Mouse (Mus musculus): ENCODE results near the gene Gm20662. TPM values are rescaled to one million over a fixed set of nuclear protein-coding genes. Genes with fewer than 3 reads are reported as not detected.
A peak's percentile ranks its signal among the peaks of the same experiment; 100 is the strongest.

Gm20662 gene
- polyA plus RNA-seq, 1 experiment = 1.7 TPM

DNA sequence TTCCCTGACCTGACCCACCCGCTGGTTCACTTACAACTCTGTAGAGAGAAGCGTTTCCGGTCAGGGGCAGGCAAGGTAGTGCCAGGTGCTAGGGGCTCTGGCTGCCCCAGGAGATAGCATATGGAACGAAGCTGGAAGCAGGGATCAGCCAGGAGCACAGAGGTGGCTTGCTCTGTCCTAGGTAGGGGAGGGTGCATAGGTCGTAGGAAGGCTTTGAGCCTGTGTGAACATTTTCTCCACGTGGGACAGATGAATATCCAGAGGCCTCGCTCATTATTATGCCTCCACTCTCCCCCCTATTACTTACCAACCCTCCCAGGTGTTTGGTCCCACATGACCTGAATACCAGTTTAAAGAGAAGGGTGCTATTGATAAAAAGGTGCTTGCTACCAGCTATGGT lies 56.3 kb downstream of the Gm20662 start:
- peaks cover 7% of the 10 kb centered on the region; the same call in 1 of the 2 replicates for H3K4me1 ChIP-seq (ENCODE audit: control insufficient read depth, insufficient read depth, insufficient read length)
- WGBS = 78% methylated on average over 7 of the region's 7 CpGs
- no peak overlapping the region for H3K4me3 ChIP-seq (ENCODE audit: extremely low read depth, insufficient read depth, insufficient read length)
- H3K27me3 ChIP-seq (ENCODE audit: control insufficient read depth, insufficient read depth, low read length) = no peaks in the 10 kb centered on the region
- peaks cover 34% of the 10 kb centered on the region for H3K36me3 ChIP-seq (ENCODE audit: control insufficient read depth, insufficient read depth, low read length)
- H3K27ac ChIP-seq (ENCODE audit: insufficient read depth, low read length) = no peak overlapping the region
- TF ChIP-seq POLR2A (IDR thresholded peaks at IDR 0.05; ENCODE audit: low read depth, low read length) = no peak
- no peak for DNase-seq (ENCODE audit: low read depth in 1 of 2, low spot score in 2 of 2)

DNA sequence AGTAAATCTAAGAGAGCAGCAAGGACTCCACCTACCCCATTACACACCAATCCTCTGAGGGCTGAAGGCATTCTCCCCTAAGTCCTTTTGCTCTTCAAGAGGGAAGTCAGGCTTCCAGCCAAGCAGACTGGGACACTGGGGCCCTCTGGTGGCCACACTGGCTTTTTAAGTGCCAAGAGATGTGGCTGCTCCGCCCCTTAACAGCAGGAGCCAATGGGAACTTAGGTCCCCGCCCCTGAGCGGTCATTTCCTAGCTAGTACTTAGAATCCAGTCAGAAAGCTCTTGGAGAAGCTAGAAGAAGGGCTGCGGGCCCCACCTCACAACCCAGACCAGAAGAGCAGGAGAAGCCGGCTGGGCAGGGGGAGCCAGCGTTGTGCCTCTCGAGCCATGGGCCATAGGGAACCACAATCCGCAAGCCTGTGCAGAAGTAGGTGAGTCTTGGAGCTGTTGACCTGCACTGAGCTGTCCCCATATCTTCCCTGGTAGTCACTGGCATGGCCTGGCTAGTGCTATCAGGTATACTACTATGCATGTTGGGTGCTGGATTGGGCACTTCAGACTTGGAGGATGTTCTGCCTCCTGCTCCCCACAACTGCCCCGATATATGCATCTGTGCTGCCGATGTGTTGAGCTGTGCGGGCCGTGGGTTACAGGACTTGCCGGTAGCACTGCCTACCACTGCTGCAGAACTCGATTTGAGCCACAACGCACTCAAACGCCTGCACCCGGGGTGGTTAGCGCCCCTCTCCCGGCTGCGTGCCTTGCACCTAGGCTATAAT lies 56.9 kb downstream of the Gm20662 start, which contains the start of gene Amigo3:
Gene Amigo3, plus strand, starts transcription at position 275 of the 780 bp plus-strand sequence.
- TF ChIP-seq POLR2A (IDR thresholded peaks at IDR 0.05; ENCODE audit: low read depth, low read length) = no peak
- peak; percentile 90 for TF ChIP-seq CTCF (IDR thresholded peaks at IDR 0.05; ENCODE audit: extremely low read depth, insufficient read depth, insufficient read length, insufficient replicate concordance)
- H3K36me3 ChIP-seq (ENCODE audit: control insufficient read depth, insufficient read depth, low read length) = peaks cover 40% of the 10 kb centered on the region
- peak; percentile 87 to 94 for DNase-seq (ENCODE audit: low read depth in 1 of 2, low spot score in 2 of 2)
- H3K27ac ChIP-seq (ENCODE audit: insufficient read depth, low read length) = no peak within 1 kb of the TSS
- 56% methylated on average over 20 of the region's 20 CpGs for WGBS
- no peaks in the 10 kb centered on the region for H3K27me3 ChIP-seq (ENCODE audit: control insufficient read depth, insufficient read depth, low read length)
- peaks cover 7% of the 10 kb centered on the region; the same call in 1 of the 2 replicates for H3K4me1 ChIP-seq (ENCODE audit: control insufficient read depth, insufficient read depth, insufficient read length)
- no peak within 1 kb of the TSS for H3K4me3 ChIP-seq (ENCODE audit: extremely low read depth, insufficient read depth, insufficient read length)

DNA sequence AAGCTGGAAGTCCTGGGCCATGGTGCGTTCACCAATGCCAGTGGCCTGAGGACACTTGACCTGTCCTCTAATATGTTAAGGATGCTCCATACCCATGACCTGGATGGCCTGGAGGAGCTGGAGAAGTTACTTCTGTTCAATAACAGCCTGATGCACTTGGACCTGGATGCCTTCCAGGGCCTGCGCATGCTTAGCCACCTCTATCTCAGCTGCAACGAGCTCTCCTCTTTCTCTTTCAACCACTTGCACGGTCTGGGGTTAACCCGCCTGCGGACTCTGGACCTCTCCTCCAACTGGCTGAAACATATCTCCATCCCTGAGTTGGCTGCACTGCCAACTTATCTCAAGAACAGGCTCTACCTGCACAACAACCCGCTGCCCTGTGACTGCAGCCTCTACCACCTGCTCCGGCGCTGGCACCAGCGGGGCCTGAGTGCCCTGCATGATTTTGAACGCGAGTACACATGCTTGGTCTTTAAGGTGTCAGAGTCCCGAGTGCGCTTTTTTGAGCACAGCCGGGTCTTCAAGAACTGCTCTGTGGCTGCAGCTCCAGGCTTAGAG lies 57.6 kb downstream of the Gm20662 start:
- Histone ChIP-seq H3K36me3 (ENCODE audit: control insufficient read depth, insufficient read depth, low read length) (peaks cover 47% of the 10 kb centered on the region), H3K4me1 (ENCODE audit: control insufficient read depth, insufficient read depth, insufficient read length) (peaks cover 7% of the 10 kb centered on the region; the same call in 1 of the 2 replicates), H3K27ac (ENCODE audit: insufficient read depth, low read length) (no peak overlapping the region), H3K27me3 (ENCODE audit: control insufficient read depth, insufficient read depth, low read length) (no peaks in the 10 kb centered on the region), H3K4me3 (ENCODE audit: extremely low read depth, insufficient read depth, insufficient read length) (no peak overlapping the region)
- WGBS = 93% methylated on average over 15 of the region's 15 CpGs
- DNase-seq (ENCODE audit: low read depth in 1 of 2, low spot score in 2 of 2) = no peak
- TF ChIP-seq CTCF (IDR thresholded peaks at IDR 0.05; ENCODE audit: extremely low read depth, insufficient read depth, insufficient read length, insufficient replicate concordance) = no peak
- TF ChIP-seq POLR2A (IDR thresholded peaks at IDR 0.05; ENCODE audit: low read depth, low read length) = no peak

DNA sequence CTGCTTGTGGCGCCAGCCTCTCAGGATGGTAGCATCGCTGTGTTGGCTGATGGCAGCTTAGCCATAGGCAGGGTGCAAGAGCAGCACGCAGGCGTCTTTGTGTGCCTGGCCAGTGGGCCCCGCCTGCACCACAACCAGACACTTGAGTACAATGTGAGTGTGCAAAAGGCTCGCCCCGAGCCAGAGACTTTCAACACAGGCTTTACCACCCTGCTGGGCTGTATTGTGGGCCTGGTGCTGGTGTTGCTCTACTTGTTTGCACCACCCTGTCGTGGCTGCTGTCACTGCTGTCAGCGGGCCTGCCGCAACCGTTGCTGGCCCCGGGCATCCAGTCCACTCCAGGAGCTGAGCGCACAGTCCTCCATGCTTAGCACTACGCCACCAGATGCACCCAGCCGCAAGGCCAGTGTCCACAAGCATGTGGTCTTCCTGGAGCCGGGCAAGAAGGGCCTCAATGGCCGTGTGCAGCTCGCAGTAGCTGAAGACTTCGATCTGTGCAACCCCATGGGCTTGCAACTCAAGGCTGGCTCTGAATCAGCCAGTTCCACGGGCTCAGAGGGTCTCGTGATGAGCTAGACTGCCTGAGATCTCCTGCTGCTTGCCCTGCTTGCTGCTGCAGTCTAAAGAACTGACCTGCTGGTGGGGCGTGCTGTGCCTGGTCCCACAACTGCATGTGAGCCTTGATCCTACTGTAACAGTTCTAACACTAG lies 58.3 kb downstream of the Gm20662 start:
- no peak overlapping the region for H3K27ac ChIP-seq (ENCODE audit: insufficient read depth, low read length)
- WGBS = 96% methylated on average over 22 of the region's 22 CpGs
- H3K27me3 ChIP-seq (ENCODE audit: control insufficient read depth, insufficient read depth, low read length) = no peaks in the 10 kb centered on the region
- H3K4me1 ChIP-seq (ENCODE audit: control insufficient read depth, insufficient read depth, insufficient read length) = peaks cover 6% of the 10 kb centered on the region; the same call in 1 of the 2 replicates
- DNase-seq (ENCODE audit: low read depth in 1 of 2, low spot score in 2 of 2) = no peak
- no peak overlapping the region for H3K4me3 ChIP-seq (ENCODE audit: extremely low read depth, insufficient read depth, insufficient read length)
- TF ChIP-seq CTCF (IDR thresholded peaks at IDR 0.05; ENCODE audit: extremely low read depth, insufficient read depth, insufficient read length, insufficient replicate concordance) (no peak), POLR2A (IDR thresholded peaks at IDR 0.05; ENCODE audit: low read depth, low read length) (no peak)
- H3K36me3 ChIP-seq (ENCODE audit: control insufficient read depth, insufficient read depth, low read length) = peaks cover 51% of the 10 kb centered on the region

DNA sequence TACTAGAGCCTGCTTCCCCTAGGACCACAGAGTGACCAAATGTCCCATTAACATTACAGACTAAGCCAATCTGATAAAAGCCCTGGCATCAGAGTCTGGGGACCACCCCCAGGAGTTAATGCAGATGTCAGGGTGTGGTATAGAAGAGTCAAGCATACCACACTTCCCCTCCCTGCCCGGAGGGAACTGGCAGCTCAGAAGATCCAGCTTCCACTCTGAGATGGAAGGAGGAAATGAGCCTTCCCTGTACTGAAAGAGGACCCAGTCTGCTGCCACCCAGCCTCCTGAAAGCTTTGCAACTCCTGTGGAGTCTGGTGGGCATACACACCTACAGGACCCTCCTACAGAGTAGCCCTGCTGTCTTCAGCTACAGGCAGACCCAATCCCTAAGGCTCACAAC lies 58.9 kb downstream of the Gm20662 start:
- 42% methylated on average over 1 of the region's 1 CpGs for WGBS
- Histone ChIP-seq H3K36me3 (ENCODE audit: control insufficient read depth, insufficient read depth, low read length) (peaks cover 56% of the 10 kb centered on the region), H3K4me1 (ENCODE audit: control insufficient read depth, insufficient read depth, insufficient read length) (peaks cover under 1% of the 10 kb centered on the region; the same call in 1 of the 2 replicates), H3K27me3 (ENCODE audit: control insufficient read depth, insufficient read depth, low read length) (no peaks in the 10 kb centered on the region), H3K27ac (ENCODE audit: insufficient read depth, low read length) (no peak overlapping the region), H3K4me3 (ENCODE audit: extremely low read depth, insufficient read depth, insufficient read length) (no peak overlapping the region)
- DNase-seq (ENCODE audit: low read depth in 1 of 2, low spot score in 2 of 2) = no peak
- no peak for TF ChIP-seq CTCF (IDR thresholded peaks at IDR 0.05; ENCODE audit: extremely low read depth, insufficient read depth, insufficient read length, insufficient replicate concordance)

DNA sequence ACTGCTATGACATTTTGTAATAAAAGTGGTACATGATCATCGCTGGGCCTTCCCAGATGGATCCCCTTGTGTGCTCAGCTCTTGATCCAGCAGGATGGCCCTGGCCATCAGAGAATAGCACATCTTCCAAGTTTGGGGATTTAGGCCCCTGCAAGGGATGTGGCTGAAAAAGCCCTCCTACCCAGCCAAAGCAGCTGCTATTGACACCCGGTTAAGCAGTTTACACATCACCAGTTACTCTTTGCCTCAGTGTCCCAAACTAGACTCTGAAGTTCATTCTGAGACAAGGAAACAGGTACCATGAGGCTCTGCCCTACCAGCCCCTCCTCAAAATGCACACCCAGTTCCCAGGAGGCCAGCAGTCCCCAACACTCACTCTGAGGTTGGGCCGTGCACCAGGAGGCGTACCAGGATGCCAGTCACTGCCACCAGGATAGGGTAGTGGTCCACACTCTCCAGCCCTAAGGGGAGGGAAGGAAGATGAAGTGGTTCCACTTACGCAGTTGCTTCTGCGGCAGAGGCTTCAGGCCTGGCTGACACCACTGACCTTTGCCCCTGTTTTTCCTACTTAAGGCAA lies 59.6 kb downstream of the Gm20662 start:
- 92% methylated on average over 6 of the region's 6 CpGs for WGBS
- no peak overlapping the region for H3K4me3 ChIP-seq (ENCODE audit: extremely low read depth, insufficient read depth, insufficient read length)
- no peaks in the 10 kb centered on the region for H3K27me3 ChIP-seq (ENCODE audit: control insufficient read depth, insufficient read depth, low read length)
- no peaks in the 10 kb centered on the region for H3K4me1 ChIP-seq (ENCODE audit: control insufficient read depth, insufficient read depth, insufficient read length)
- no peak for TF ChIP-seq POLR2A (IDR thresholded peaks at IDR 0.05; ENCODE audit: low read depth, low read length)
- no peak for TF ChIP-seq CTCF (IDR thresholded peaks at IDR 0.05; ENCODE audit: extremely low read depth, insufficient read depth, insufficient read length, insufficient replicate concordance)
- peaks cover 57% of the 10 kb centered on the region for H3K36me3 ChIP-seq (ENCODE audit: control insufficient read depth, insufficient read depth, low read length)
- no peak overlapping the region for H3K27ac ChIP-seq (ENCODE audit: insufficient read depth, low read length)
- DNase-seq (ENCODE audit: low read depth in 1 of 2, low spot score in 2 of 2) = no peak
